Mouse (Mus musculus): Measurements from ENCODE around the gene Calr.

DNA sequence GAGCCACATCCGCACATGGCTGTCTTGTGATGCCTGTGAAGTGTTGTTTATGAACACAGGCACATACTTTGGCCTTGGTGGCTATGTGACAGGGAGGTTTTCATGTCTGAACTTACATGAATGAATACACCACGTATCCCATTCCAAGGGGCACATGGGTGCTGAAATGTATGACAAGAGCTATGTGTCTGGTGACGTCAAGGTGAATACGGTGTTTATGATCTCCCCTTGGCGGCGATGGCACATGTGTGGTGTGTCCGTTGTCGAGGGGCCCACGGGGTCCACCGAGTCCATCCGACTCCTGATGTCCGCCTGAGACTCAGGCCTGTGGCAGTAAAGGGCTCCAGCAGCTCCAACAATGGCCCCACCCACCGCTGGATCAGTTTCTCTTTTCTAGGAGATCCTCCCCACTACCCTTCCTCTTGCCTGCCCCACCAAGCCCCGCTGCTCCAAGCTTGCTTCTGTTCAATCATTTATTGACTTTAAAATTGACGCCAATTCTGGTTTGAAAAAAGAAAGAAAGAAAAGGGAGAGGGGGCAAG lies 49.4 kb downstream of the Calr start:
- TF ChIP-seq ZNF384 (IDR thresholded peaks at IDR 0.05; ENCODE audit: low read depth, low read length), result no peak
- TF ChIP-seq ZC3H11A (IDR thresholded peaks at IDR 0.05; ENCODE audit: borderline replicate concordance, low read depth, low read length), result no peak
- TF ChIP-seq CHD2 (IDR thresholded peaks at IDR 0.05; ENCODE audit: low read depth, low read length), result no peak

Data from ES-E14 (cell line).